Mouse (Mus musculus): ENCODE measurements around the gene Minpp1.

GRCm38 (mm10) chr19:32498002-32498401, 12.4 kb downstream of the Minpp1 start:
- no peak for TF ChIP-seq CTCF (IDR thresholded peaks at IDR 0.05; ENCODE audit: low read depth, low read length)
- no peak for TF ChIP-seq POLR2A (IDR thresholded peaks at IDR 0.05; ENCODE audit: borderline replicate concordance, low read depth, low read length)
